Mouse (Mus musculus): ENCODE results near the gene Dpf3. TPM values are rescaled to one million over a fixed set of nuclear protein-coding genes. Genes with fewer than 3 reads are reported as not detected.
A peak's percentile ranks its signal among the peaks of the same experiment; 100 is the strongest.

Gene Dpf3
- polyA plus RNA-seq, 1 experiment from 2014 or later = 15.5 TPM

GRCm38 (mm10) chr12:83337776-83338149, 149.8 kb downstream of the Dpf3 start:
- no peak for ATAC-seq (ENCODE audit: low FRiP score, low TSS enrichment)
- Histone ChIP-seq H3K9me3 (ENCODE audit: control insufficient read depth, low read length) (no peaks in the 10 kb centered on the region), H3K9ac (ENCODE audit: low read depth, low read length) (no peak overlapping the region), H3K4me1 (ENCODE audit: control insufficient read depth, insufficient read depth, low read length) (0 out of 2 replicates have a peak, but pooled peaks cover 6% of the 10 kb centered on the region), H3K4me2 (replicated peaks; ENCODE audit: low read depth, low read length) (no peak overlapping the region), H3K4me3 (ENCODE audit: low read length) (no peak overlapping the region), H3K27ac (ENCODE audit: low read depth, low read length) (no peak overlapping the region), H3K27me3 (ENCODE audit: control insufficient read depth, insufficient read depth, low read length) (no peaks in the 10 kb centered on the region), H3K36me3 (ENCODE audit: control insufficient read depth, insufficient read depth, low read length) (no peaks in the 10 kb centered on the region)
- 40% methylated on average over 7 of the region's 7 CpGs for WGBS

- WGBS = 15% methylated on average over 13 of the region's 13 CpGs
- H3K36me3 ChIP-seq (ENCODE audit: control insufficient read depth, insufficient read depth, low read length) = no peaks in the 10 kb centered on the region
- H3K4me2 ChIP-seq (replicated peaks; ENCODE audit: low read depth, low read length) = no peak overlapping the region
- H3K4me1 ChIP-seq (ENCODE audit: control insufficient read depth, insufficient read depth, low read length) = 0 out of 2 replicates have a peak, but pooled peaks cover 1% of the 10 kb centered on the region
- H3K9me3 ChIP-seq (ENCODE audit: control insufficient read depth, low read length) = no peaks in the 10 kb centered on the region
- no peak for ATAC-seq (ENCODE audit: low FRiP score, low TSS enrichment)
- no peak overlapping the region for H3K27ac ChIP-seq (ENCODE audit: low read depth, low read length)
- H3K27me3 ChIP-seq (ENCODE audit: control insufficient read depth, insufficient read depth, low read length) = no peaks in the 10 kb centered on the region
- no peak overlapping the region for H3K9ac ChIP-seq (ENCODE audit: low read depth, low read length)
- H3K4me3 ChIP-seq (ENCODE audit: low read length) = no peak overlapping the region
These were observed 150.3 kb downstream of the Dpf3 start for GRCm38 (mm10) chr12:83337077-83337775.

DNA sequence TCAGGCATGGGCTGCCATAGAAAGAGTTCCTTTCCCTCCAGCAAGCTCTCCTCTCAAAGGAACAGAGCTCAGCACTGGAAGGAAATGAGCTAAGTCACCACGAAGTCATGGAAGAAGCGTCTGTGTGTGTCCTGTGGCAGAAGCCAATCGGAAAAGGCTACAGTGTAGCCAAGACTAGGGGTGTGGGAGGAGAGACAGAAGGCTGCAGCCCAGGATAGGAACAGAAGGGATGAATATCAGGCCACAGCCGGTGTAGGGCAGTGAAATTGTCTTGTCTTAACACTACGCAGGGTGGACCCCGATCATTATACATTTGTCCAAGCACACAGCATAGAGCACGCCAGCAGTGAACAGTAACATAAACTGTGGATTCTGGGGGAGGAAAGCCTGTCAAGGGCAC, 157.5 kb downstream of the Dpf3 start:
- Histone ChIP-seq H3K27ac (ENCODE audit: low read depth, low read length) (no peak overlapping the region), H3K36me3 (ENCODE audit: control insufficient read depth, insufficient read depth, low read length) (no peaks in the 10 kb centered on the region), H3K9ac (ENCODE audit: low read depth, low read length) (no peak overlapping the region), H3K4me1 (ENCODE audit: control insufficient read depth, insufficient read depth, low read length) (no peaks in the 10 kb centered on the region; the same call in none of the 2 replicates), H3K4me2 (replicated peaks; ENCODE audit: low read depth, low read length) (no peak overlapping the region), H3K4me3 (ENCODE audit: low read length) (no peak overlapping the region), H3K9me3 (ENCODE audit: control insufficient read depth, low read length) (no peaks in the 10 kb centered on the region), H3K27me3 (ENCODE audit: control insufficient read depth, insufficient read depth, low read length) (no peaks in the 10 kb centered on the region)
- ATAC-seq (ENCODE audit: low FRiP score, low TSS enrichment) = no peak
- 43% methylated on average over 7 of the region's 7 CpGs for WGBS

- no peaks in the 10 kb centered on the region; the same call in none of the 2 replicates for H3K4me1 ChIP-seq (ENCODE audit: control insufficient read depth, insufficient read depth, low read length)
- H3K27ac ChIP-seq (ENCODE audit: low read depth, low read length) = no peak overlapping the region
- no peaks in the 10 kb centered on the region for H3K9me3 ChIP-seq (ENCODE audit: control insufficient read depth, low read length)
- H3K4me2 ChIP-seq (replicated peaks; ENCODE audit: low read depth, low read length) = no peak overlapping the region
- ATAC-seq (ENCODE audit: low FRiP score, low TSS enrichment) = no peak
- H3K36me3 ChIP-seq (ENCODE audit: control insufficient read depth, insufficient read depth, low read length) = no peaks in the 10 kb centered on the region
- H3K4me3 ChIP-seq (ENCODE audit: low read length) = no peak overlapping the region
- WGBS = 83% methylated on average over 13 of the region's 13 CpGs
- H3K9ac ChIP-seq (ENCODE audit: low read depth, low read length) = no peak overlapping the region
- no peaks in the 10 kb centered on the region for H3K27me3 ChIP-seq (ENCODE audit: control insufficient read depth, insufficient read depth, low read length)
These were observed 158.6 kb downstream of the Dpf3 start for GRCm38 (mm10) chr12:83328899-83329298.

DNA sequence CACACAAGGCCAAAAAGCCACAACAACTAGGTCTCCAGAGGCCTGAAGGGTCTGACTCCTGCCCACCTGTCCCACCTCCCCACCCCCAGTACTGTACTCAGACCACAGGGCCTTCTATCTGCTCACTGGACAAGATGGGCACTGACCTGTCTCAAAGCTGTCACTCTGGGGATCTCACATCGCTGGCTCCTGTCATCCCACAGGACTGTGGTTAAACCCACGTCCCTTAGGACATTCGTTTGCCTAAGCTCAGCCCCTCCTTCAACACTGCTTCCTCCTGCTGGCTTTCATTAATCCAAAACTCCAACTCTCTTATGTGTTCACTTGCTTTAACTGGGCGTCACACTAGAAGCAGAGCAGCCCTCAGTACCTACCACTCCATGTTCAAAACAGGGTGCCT, 159.0 kb downstream of the Dpf3 start:
- no peak overlapping the region for H3K4me2 ChIP-seq (replicated peaks; ENCODE audit: low read depth, low read length)
- no peaks in the 10 kb centered on the region for H3K9me3 ChIP-seq (ENCODE audit: control insufficient read depth, low read length)
- H3K4me1 ChIP-seq (ENCODE audit: control insufficient read depth, insufficient read depth, low read length) = no peaks in the 10 kb centered on the region; the same call in none of the 2 replicates
- no peak overlapping the region for H3K27ac ChIP-seq (ENCODE audit: low read depth, low read length)
- H3K36me3 ChIP-seq (ENCODE audit: control insufficient read depth, insufficient read depth, low read length) = no peaks in the 10 kb centered on the region
- WGBS = 56% methylated on average over 4 of the region's 4 CpGs
- H3K4me3 ChIP-seq (ENCODE audit: low read length) = no peak overlapping the region
- no peak overlapping the region for H3K9ac ChIP-seq (ENCODE audit: low read depth, low read length)
- no peak for ATAC-seq (ENCODE audit: low FRiP score, low TSS enrichment)
- no peaks in the 10 kb centered on the region for H3K27me3 ChIP-seq (ENCODE audit: control insufficient read depth, insufficient read depth, low read length)

DNA sequence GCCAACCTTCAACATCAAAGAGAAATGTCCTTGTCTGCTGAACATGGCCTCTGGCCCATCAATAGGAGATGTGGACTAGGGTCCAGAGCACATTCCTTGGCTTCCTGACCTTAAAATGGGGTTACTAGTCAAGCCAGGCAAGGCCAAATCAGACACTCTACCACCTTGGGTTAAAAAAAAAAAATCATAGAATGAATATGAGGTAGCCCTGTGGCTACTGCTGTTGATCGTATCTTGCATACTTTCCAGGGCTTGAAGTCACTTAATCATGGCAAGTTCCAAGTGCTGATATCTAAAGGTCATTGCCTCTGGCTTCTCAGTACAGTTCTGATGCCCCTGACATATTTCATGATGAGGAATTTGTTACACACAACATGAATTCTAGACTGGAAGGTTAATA, 160.1 kb downstream of the Dpf3 start:
- Histone ChIP-seq H3K36me3 (ENCODE audit: control insufficient read depth, insufficient read depth, low read length) (no peaks in the 10 kb centered on the region), H3K4me2 (replicated peaks; ENCODE audit: low read depth, low read length) (no peak overlapping the region), H3K27ac (ENCODE audit: low read depth, low read length) (no peak overlapping the region), H3K4me1 (ENCODE audit: control insufficient read depth, insufficient read depth, low read length) (no peaks in the 10 kb centered on the region; the same call in none of the 2 replicates), H3K9me3 (ENCODE audit: control insufficient read depth, low read length) (no peaks in the 10 kb centered on the region), H3K9ac (ENCODE audit: low read depth, low read length) (no peak overlapping the region), H3K4me3 (ENCODE audit: low read length) (no peak overlapping the region), H3K27me3 (ENCODE audit: control insufficient read depth, insufficient read depth, low read length) (no peaks in the 10 kb centered on the region)
- no peak for ATAC-seq (ENCODE audit: low FRiP score, low TSS enrichment)
- WGBS = 61% methylated on average over 1 of the region's 1 CpGs

DNA sequence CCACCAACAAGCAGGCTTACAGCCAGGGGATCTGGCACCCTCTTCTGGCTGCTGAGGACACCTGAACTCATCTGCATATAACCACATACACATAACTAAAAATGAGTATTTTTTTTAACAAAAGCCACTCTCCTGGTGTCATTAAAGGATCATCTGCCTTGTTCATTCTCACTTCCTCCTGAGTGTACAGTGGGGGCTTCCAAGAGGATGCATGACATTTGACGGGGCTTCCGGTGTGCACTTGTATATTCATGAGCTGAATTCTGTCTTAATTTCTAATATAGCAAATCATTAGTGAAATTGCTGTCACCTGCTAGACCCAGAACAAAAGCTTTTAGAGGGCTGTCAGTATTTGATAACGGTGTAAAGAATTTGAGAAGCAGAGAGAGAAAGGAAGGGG, 166.8 kb downstream of the Dpf3 start:
- no peak overlapping the region for H3K9ac ChIP-seq (ENCODE audit: low read depth, low read length)
- H3K27me3 ChIP-seq (ENCODE audit: control insufficient read depth, insufficient read depth, low read length) = no peaks in the 10 kb centered on the region
- H3K36me3 ChIP-seq (ENCODE audit: control insufficient read depth, insufficient read depth, low read length) = no peaks in the 10 kb centered on the region
- no peak overlapping the region for H3K4me2 ChIP-seq (replicated peaks; ENCODE audit: low read depth, low read length)
- no peak overlapping the region for H3K27ac ChIP-seq (ENCODE audit: low read depth, low read length)
- H3K9me3 ChIP-seq (ENCODE audit: control insufficient read depth, low read length) = no peaks in the 10 kb centered on the region
- no peak overlapping the region for H3K4me3 ChIP-seq (ENCODE audit: low read length)
- WGBS = 94% methylated on average over 3 of the region's 3 CpGs
- ATAC-seq (ENCODE audit: low FRiP score, low TSS enrichment) = no peak
- H3K4me1 ChIP-seq (ENCODE audit: control insufficient read depth, insufficient read depth, low read length) = peaks cover 4% of the 10 kb centered on the region; the same call in 1 of the 2 replicates

- H3K4me2 ChIP-seq (replicated peaks; ENCODE audit: low read depth, low read length) = no peak overlapping the region
- H3K27ac ChIP-seq (ENCODE audit: low read depth, low read length) = no peak overlapping the region
- H3K9ac ChIP-seq (ENCODE audit: low read depth, low read length) = no peak overlapping the region
- H3K9me3 ChIP-seq (ENCODE audit: control insufficient read depth, low read length) = no peaks in the 10 kb centered on the region
- H3K4me3 ChIP-seq (ENCODE audit: low read length) = no peak overlapping the region
- WGBS = 57% methylated on average over 8 of the region's 8 CpGs
- H3K4me1 ChIP-seq (ENCODE audit: control insufficient read depth, insufficient read depth, low read length) = peaks cover 4% of the 10 kb centered on the region; the same call in 1 of the 2 replicates
- no peaks in the 10 kb centered on the region for H3K36me3 ChIP-seq (ENCODE audit: control insufficient read depth, insufficient read depth, low read length)
- no peaks in the 10 kb centered on the region for H3K27me3 ChIP-seq (ENCODE audit: control insufficient read depth, insufficient read depth, low read length)
- ATAC-seq (ENCODE audit: low FRiP score, low TSS enrichment) = peak; percentile 51; the same call in 1 of the 2 replicates
These were observed 169.7 kb downstream of the Dpf3 start for GRCm38 (mm10) chr12:83317646-83318443.

DNA sequence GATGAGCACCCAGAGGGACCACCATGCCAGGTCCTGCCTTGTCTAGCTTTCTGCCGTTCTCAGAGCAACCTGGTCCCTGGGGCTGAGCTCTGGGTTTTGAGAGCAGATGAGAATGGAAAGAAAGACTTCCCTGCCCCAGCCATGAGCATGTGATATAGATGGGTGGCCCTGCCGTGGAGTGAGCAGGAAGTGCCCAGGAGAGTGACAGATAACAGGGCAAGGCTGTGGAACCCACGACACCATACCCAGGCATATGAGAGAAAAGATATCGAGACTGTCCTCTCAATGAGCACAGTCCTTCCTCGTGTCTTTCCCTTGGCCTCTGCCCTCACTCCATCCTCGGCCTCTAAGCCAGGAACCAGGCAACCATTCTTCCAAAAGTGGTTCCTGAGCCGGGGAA, 172.8 kb downstream of the Dpf3 start:
- 81% methylated on average over 7 of the region's 7 CpGs for WGBS
- H3K4me2 ChIP-seq (replicated peaks; ENCODE audit: low read depth, low read length) = no peak overlapping the region
- no peaks in the 10 kb centered on the region for H3K9me3 ChIP-seq (ENCODE audit: control insufficient read depth, low read length)
- H3K4me3 ChIP-seq (ENCODE audit: low read length) = no peak overlapping the region
- H3K4me1 ChIP-seq (ENCODE audit: control insufficient read depth, insufficient read depth, low read length) = peaks cover 4% of the 10 kb centered on the region; the same call in 1 of the 2 replicates
- no peak overlapping the region for H3K9ac ChIP-seq (ENCODE audit: low read depth, low read length)
- no peak for ATAC-seq (ENCODE audit: low FRiP score, low TSS enrichment)
- no peaks in the 10 kb centered on the region for H3K27me3 ChIP-seq (ENCODE audit: control insufficient read depth, insufficient read depth, low read length)
- no peaks in the 10 kb centered on the region for H3K36me3 ChIP-seq (ENCODE audit: control insufficient read depth, insufficient read depth, low read length)
- no peak overlapping the region for H3K27ac ChIP-seq (ENCODE audit: low read depth, low read length)

Data from kidney, embryonic 14.5 days (tissue).